Mouse (Mus musculus) urinary bladder, postnatal 0 days (tissue): ENCODE results near the gene Fam53b. TPM values are rescaled to one million over a fixed set of nuclear protein-coding genes. Genes with fewer than 3 reads are reported as not detected.

ENCODE experiments used
- polyA plus RNA-seq: library from polyadenylated mRNA; unstranded; fragments of >200 nt; fragmentation: Nextera tagmentation; extraction: Ambion mirVana; gene quantifications from 2 replicates; pipeline ENCODE4 v1.2.1, GENCODE M21; 2015

Fam53b gene
- 5.7 and 6.6 TPM in 2 replicates for polyA plus RNA-seq

DNA sequence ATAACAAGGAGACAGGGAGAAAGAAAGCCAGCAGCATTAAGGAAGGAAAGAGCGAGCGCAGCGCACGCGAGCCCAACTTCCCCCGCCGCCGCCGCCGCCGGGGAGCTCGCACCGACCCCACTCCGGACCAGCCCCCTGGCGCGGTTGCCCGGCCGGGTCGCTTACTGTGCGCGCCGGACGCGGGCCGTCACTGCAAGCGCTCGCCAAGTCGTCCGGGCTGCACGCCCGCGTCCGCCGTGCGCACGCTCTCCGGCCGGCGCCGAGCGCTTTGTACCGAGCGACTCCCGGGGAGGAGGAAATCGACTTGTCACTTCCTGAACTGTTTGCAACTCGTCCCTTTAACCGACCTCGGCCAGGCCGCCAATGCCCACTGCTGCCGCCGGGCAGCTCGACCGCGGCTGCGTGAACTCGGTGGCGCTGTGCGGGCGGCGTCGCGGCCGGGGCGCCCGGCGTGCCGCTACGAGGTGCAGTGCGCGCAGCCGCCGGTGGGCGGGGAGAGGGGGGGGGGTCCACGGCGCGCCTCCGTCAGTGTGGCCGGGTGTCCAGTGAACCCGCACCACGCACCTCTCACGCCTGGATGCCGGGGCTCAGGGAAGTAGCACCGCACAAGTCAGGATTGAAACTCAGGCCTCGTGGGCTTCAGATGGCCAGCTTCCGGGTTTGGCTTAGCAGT lies at the start of gene Fam53b:
TSS of gene Fam53b (minus strand) at position 471 of the 673 bp plus-strand sequence.

DNA sequence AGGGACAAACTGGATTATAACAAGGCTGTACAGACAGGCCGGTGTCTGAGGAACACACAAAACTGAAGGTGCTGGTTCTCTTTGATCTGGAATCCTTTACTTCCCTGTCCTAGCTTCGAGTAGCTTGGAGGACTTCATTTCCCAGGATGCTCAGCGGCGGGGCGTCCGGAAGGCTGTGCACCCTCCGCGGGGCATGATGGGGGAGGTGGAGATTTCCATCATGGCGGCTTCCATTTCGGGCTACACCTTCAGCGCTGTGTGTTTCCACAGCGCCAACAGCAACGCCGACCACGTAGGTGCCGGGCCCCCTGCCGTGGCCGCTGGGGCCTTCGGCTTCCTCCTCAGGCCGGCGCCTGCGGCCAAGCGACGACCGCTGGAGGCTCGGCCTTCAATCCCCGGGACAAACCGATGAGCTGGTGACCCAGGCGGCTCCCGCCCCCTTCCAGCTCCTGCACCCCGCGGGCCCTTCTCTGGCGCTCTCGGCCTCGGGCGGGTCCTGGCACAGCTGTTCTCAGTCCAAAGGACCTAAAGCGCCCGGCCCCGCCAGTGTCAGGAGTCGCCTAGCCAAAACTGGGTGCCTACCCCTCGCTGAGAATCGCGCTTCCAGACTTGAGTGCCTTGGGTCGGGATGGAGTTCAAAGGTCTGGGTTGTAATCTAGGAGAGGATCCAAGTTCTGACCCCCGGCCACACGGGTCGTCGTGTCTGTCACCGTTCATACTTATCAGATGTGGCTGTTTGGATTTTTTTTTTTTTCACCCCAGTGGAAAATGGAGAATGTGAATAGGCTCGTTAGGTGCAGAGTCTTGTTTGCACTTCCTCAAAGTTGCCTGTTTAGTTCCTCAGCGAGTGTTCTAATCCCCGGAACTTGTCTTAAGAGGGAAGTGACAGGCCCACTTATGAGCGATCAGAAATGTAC lies 45.6 kb upstream of the Fam53b start, which contains the start of gene Abraxas2:
TSS of gene Abraxas2 (plus strand) at position 184 of the 917 bp plus-strand sequence.

DNA sequence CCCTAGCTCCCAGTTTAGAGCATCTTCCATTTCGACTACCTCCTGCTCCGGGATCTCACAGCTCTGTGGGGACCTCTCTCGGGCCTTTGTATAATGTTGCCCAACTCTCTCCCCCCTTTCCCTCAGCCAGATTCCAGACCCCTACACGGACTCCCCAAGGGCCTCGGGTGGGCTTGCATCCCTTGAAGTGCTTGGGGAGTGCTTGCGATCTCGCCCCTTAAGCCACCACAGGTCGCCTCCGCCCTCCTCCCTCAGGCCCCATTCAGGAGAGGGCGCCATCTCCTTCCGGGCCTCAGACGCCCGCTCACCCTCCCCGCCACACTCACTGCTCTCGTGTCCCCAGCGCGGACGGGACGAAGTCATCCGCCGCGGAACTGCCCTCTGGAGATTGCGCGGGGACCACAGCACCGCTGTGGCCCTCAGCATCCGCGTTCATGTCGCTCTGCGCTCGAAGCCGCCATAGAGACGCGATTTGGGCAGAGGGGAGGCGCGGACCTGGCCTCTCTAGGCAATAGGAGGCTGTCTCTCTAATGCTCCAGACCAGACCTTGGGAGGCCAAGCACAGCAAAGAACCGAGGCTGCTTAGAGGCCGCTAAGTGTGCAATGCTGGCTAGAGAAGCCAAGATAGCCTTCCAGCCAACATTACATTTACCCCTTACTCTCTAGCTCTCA lies 38.6 kb upstream of the Fam53b start, which contains the start of gene Eef1akmt2:
TSS of gene Eef1akmt2 (minus strand) at position 501 of the 672 bp plus-strand sequence.

Other genes starting within 250 kb of the Fam53b start
- 224 and 257 TPM in 2 replicates for gene Oat, start 237.5 kb downstream of the Fam53b start, polyA plus RNA-seq
- not detected in 2 replicates for gene Nkx1-2, start 214.2 kb downstream of the Fam53b start, polyA plus RNA-seq
- gene Lhpp, start 203.2 kb downstream of the Fam53b start, polyA plus RNA-seq: 9.4 and 11.5 TPM in 2 replicates
- 37.3 and 48.4 TPM in 2 replicates for gene Eef1akmt2, start 38.8 kb upstream of the Fam53b start, polyA plus RNA-seq
- 21.2 and 21.5 TPM in 2 replicates for gene Abraxas2, start 45.3 kb upstream of the Fam53b start, polyA plus RNA-seq
- gene Zranb1, start 117.3 kb upstream of the Fam53b start, polyA plus RNA-seq: 10.0 and 10.9 TPM in 2 replicates